Mouse (Mus musculus): ENCODE data around the gene Baz1a. TPM values are rescaled to one million over a fixed set of nuclear protein-coding genes. Genes with fewer than 3 reads are reported as not detected.

Baz1a gene
- polyA plus RNA-seq, 1 experiment from 2014 or later, result 19.8 TPM

Other genes with a start within 250 kb of the Baz1a start
- gene Snx6, start 218.6 kb downstream of the Baz1a start, polyA plus RNA-seq (2014; fragmentation: Nextera tagmentation; extraction: Ambion mirVana), result 204 and 216 TPM in 2 replicates
- gene Cfl2, start 151.5 kb downstream of the Baz1a start, polyA plus RNA-seq (2014; fragmentation: Nextera tagmentation; extraction: Ambion mirVana), result 214 and 230 TPM in 2 replicates
- not detected in 2 replicates for gene Gm20403, start 27.8 kb downstream of the Baz1a start, polyA plus RNA-seq (2014; fragmentation: Nextera tagmentation; extraction: Ambion mirVana)
- gene 2700097O09Rik, start 65.8 kb upstream of the Baz1a start, polyA plus RNA-seq (2014; fragmentation: Nextera tagmentation; extraction: Ambion mirVana), result 33.0 and 34.5 TPM in 2 replicates
- 169 and 185 TPM in 2 replicates for gene Srp54a, start 65.9 kb upstream of the Baz1a start, polyA plus RNA-seq (2014; fragmentation: Nextera tagmentation; extraction: Ambion mirVana)
- 27.4 and 28.1 TPM in 2 replicates for gene Fam177a, start 110.1 kb upstream of the Baz1a start, polyA plus RNA-seq (2014; fragmentation: Nextera tagmentation; extraction: Ambion mirVana)
- gene Srp54b, start 140.8 kb upstream of the Baz1a start, polyA plus RNA-seq (2014; fragmentation: Nextera tagmentation; extraction: Ambion mirVana), result 68.8 and 77.2 TPM in 2 replicates
- 2.2 and 4.5 TPM in 2 replicates for gene 1700047I17Rik2, start 185.2 kb upstream of the Baz1a start, polyA plus RNA-seq (2014; fragmentation: Nextera tagmentation; extraction: Ambion mirVana)
- 68.1 and 82.2 TPM in 2 replicates for gene Srp54c, start 215.8 kb upstream of the Baz1a start, polyA plus RNA-seq (2014; fragmentation: Nextera tagmentation; extraction: Ambion mirVana)

Data from stomach, embryonic 14.5 days (tissue).